Mouse (Mus musculus) frontal cortex, adult (tissue): ENCODE data around the gene Dnttip1.
A peak's percentile ranks its signal among the peaks of the same experiment; 100 is the strongest.
"Not testable (repeated sequence)": the region's sequence is repeated elsewhere in the genome, so short reads cannot be mapped to it uniquely, and the experiment has no call there.

ENCODE experiments used
- ATAC-seq: cut with Nextera tagmentation; 2 replicates; pipeline ENCODE4 v1.9.2; 2017; ENCODE audit warnings: mild to moderate bottlenecking, moderate library complexity, mixed read lengths; ENCODE audit not compliant: low TSS enrichment

Gene Dnttip1

GRCm38 (mm10) chr2:164781876-164782275, 36.1 kb downstream of the Dnttip1 start:
- ATAC-seq, result no peak

- no peak for ATAC-seq
Measured at GRCm38 (mm10) chr2:164783926-164784581, 38.3 kb downstream of the Dnttip1 start.

- ATAC-seq, result no peak
Measured at GRCm38 (mm10) chr2:164784869-164785420, 39.2 kb downstream of the Dnttip1 start.

- peak; percentile 85 for ATAC-seq
Measured at GRCm38 (mm10) chr2:164785481-164786387, 40.0 kb downstream of the Dnttip1 start, which contains the start of gene Snx21. Gene Snx21 (plus strand): TSS chr2:164785823.

GRCm38 (mm10) chr2:164786388-164786885, 40.7 kb downstream of the Dnttip1 start:
- ATAC-seq, result 0 out of 2 replicates have a peak, but pooled peaks have one; percentile 13

- ATAC-seq, result no peak
Measured at GRCm38 (mm10) chr2:164787032-164787431, 41.2 kb downstream of the Dnttip1 start.

GRCm38 (mm10) chr2:164787779-164788178, 42.0 kb downstream of the Dnttip1 start:
- ATAC-seq, result no peak

- ATAC-seq, result no peak
Measured at GRCm38 (mm10) chr2:164788411-164788810, 42.6 kb downstream of the Dnttip1 start.

- no peak for ATAC-seq
Measured at GRCm38 (mm10) chr2:164790451-164790850, 44.7 kb downstream of the Dnttip1 start.

- no peak for ATAC-seq
Measured at GRCm38 (mm10) chr2:164791841-164792261, 46.1 kb downstream of the Dnttip1 start.

GRCm38 (mm10) chr2:164792400-164793190, 46.8 kb downstream of the Dnttip1 start:
- ATAC-seq, result no peak

GRCm38 (mm10) chr2:164793236-164793635, 47.5 kb downstream of the Dnttip1 start:
- peak; percentile 41 for ATAC-seq

- ATAC-seq, result no peak
Measured at GRCm38 (mm10) chr2:164793772-164794171, 48.0 kb downstream of the Dnttip1 start.

- peak; percentile 55 for ATAC-seq
Measured at GRCm38 (mm10) chr2:164794293-164794692, 48.5 kb downstream of the Dnttip1 start.

- no peak for ATAC-seq
Measured at GRCm38 (mm10) chr2:164795868-164796267, 50.1 kb downstream of the Dnttip1 start.

GRCm38 (mm10) chr2:164798554-164798953, 52.8 kb downstream of the Dnttip1 start:
- not testable (repeated sequence) for ATAC-seq

GRCm38 (mm10) chr2:164800252-164801004, 54.6 kb downstream of the Dnttip1 start:
- no peak for ATAC-seq

- no peak for ATAC-seq
Measured at GRCm38 (mm10) chr2:164803201-164803920, 57.6 kb downstream of the Dnttip1 start.

- ATAC-seq, result no peak
Measured at GRCm38 (mm10) chr2:164803921-164804313, 58.1 kb downstream of the Dnttip1 start.
